Mouse (Mus musculus) heart, embryonic 16.5 days (tissue): Measurements from ENCODE around the gene Tiam1. TPM values are rescaled to one million over a fixed set of nuclear protein-coding genes. Genes with fewer than 3 reads are reported as not detected.

Experiments
- ATAC-seq: fragments of 200-750 bp; cut with Nextera tagmentation; replicated peaks from 2 replicates; pipeline ENCODE4 v1.8.0; 2017; ENCODE audit warnings: moderate number of reproducible peaks; ENCODE audit not compliant: insufficient read depth, low FRiP score; ENCODE audit errors: extremely low read depth
- H3K27ac ChIP-seq: fragments of 300-500 bp; sonication (generic); 2 replicates; pipeline ENCODE4 v1.5.1; 2014; ENCODE audit warnings: mild to moderate bottlenecking, low read length, control low read depth, moderate library complexity
- H3K27me3 ChIP-seq: fragments of 300-500 bp; sonication (generic); 2 replicates; pipeline ENCODE4 v1.6.1; 2014; ENCODE audit warnings: low read length, mixed read lengths; ENCODE audit not compliant: control insufficient read depth, insufficient read depth
- H3K36me3 ChIP-seq: fragments of 300-500 bp; sonication (generic); 2 replicates; pipeline ENCODE4 v1.6.1; 2014; ENCODE audit not compliant: control insufficient read depth, insufficient read depth
- H3K4me1 ChIP-seq: fragments of 300-500 bp; sonication (generic); 2 replicates; pipeline ENCODE4 v1.6.1; 2014; ENCODE audit warnings: low read length, mixed read lengths; ENCODE audit not compliant: control insufficient read depth, insufficient read depth
- H3K4me2 ChIP-seq: fragments of 300-500 bp; sonication (generic); 2 replicates; pipeline ENCODE4 v1.6.1; 2014; ENCODE audit warnings: low read depth, mild to moderate bottlenecking, control low read depth, low read length
- H3K4me3 ChIP-seq: fragments of 300-500 bp; sonication (generic); 2 replicates; pipeline ENCODE4 v1.5.1; 2014; ENCODE audit warnings: mild to moderate bottlenecking, control low read depth, low read length
- H3K9ac ChIP-seq: fragments of 300-500 bp; sonication (generic); 2 replicates; pipeline ENCODE4 v1.6.1; 2014; ENCODE audit warnings: low read length, control low read depth
- H3K9me3 ChIP-seq: fragments of 300-500 bp; sonication (generic); replicated peaks from 2 replicates; pipeline ENCODE4 v1.6.1; 2016; ENCODE audit warnings: low read length; ENCODE audit not compliant: control insufficient read depth
- WGBS: fragments of 180-500 bp; shearing (Covaris S2); extraction: QIAGEN DNeasy Blood & Tissue Kit; methylation state at CpG from one replicate; pipeline ENCODE4 v1.1.7; 2014; 5-methylcytosine and 5-hydroxymethylcytosine counted together
- polyA plus RNA-seq: library from polyadenylated mRNA; unstranded; fragments of >200 nt; fragmentation: Nextera tagmentation; extraction: Ambion mirVana; gene quantifications from 2 replicates; pipeline ENCODE4 v1.2.1, GENCODE M21; 2015

The Tiam1 gene
- polyA plus RNA-seq, 1 experiment from 2014 or later, result 9.4 TPM

DNA sequence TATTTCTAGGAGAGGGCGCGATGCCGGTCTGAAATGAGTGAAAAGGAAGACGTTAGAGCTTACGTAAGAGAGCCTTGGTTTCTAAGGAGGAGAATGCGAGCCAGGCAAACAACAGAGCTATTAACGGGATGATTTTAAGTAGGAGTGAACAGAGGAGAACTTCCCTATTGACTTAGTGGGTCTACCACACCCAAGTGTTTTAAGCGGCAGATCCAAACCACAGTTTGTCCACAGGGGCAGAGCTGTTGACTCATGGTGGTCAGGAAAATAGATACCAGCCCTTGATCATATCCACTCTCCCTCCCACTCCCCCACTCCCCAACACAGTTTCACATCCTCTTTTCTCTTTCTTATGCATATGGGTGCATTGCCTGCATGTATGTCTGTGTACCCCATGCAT lies 33.9 kb upstream of the Tiam1 start:
- no peaks in the 10 kb centered on the region for H3K27me3 ChIP-seq
- H3K27ac ChIP-seq, result no peak overlapping the region
- no peak for ATAC-seq
- no peaks in the 10 kb centered on the region for H3K9me3 ChIP-seq
- H3K4me2 ChIP-seq, result no peak overlapping the region
- WGBS, result 69% methylated on average over 8 of the region's 8 CpGs
- H3K36me3 ChIP-seq, result no peaks in the 10 kb centered on the region
- peaks cover 5% of the 10 kb centered on the region for H3K4me1 ChIP-seq
- no peak overlapping the region for H3K4me3 ChIP-seq
- no peak overlapping the region for H3K9ac ChIP-seq

DNA sequence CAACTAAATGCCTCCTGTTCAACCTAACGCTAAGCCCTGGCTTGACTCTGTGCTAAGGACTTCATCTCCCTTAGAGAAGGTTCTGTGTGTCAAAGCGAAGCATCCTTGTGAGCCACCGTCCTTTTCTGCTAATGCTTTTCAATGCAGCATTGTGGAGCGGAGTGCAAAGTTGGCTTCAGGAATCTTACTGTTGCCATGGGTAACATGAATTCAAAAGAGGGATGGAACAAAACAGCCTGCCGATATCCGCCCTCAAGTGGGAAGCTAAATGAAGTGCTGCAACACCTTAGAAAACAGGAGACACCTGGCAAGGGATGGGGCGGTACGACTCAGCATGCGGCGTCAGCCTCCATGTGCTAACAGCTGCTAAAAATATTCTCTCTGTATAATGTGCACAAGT lies 32.9 kb upstream of the Tiam1 start:
- WGBS, result 34% methylated on average over 10 of the region's 10 CpGs
- Histone ChIP-seq H3K4me3 (no peak overlapping the region), H3K9ac (no peak overlapping the region), H3K9me3 (no peaks in the 10 kb centered on the region), H3K27ac (no peak overlapping the region), H3K4me2 (no peak overlapping the region), H3K4me1 (peaks cover 5% of the 10 kb centered on the region), H3K36me3 (no peaks in the 10 kb centered on the region), H3K27me3 (no peaks in the 10 kb centered on the region)
- peak; percentile 46; the same call in 1 of the 2 replicates for ATAC-seq

DNA sequence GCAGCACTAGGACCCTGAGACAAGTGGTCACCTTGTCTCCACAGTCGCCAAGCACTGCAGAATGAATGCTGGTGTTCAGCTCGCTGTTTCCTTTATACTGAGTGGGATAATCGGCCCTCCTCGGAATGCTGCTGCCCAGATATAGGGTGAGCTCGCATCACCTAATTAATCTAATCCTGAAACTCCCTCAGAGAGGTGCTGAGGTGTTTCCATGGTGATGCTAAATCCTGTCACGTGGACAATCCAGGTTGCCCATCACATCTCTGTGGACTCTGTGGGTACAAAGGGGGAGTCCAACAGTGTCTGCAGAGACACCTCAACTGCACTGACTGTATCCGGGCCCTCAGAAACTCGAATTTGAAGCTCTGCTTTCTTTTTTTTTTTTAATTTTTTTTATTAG lies 27.8 kb upstream of the Tiam1 start:
- WGBS, result 71% methylated on average over 8 of the region's 8 CpGs
- H3K27me3 ChIP-seq, result no peaks in the 10 kb centered on the region; the same call in 1 of the 2 replicates
- H3K4me1 ChIP-seq, result peaks cover 2% of the 10 kb centered on the region; the same call in 1 of the 2 replicates
- no peak overlapping the region for H3K9ac ChIP-seq
- no peak overlapping the region for H3K27ac ChIP-seq
- no peak overlapping the region for H3K4me3 ChIP-seq
- H3K36me3 ChIP-seq, result no peaks in the 10 kb centered on the region
- no peaks in the 10 kb centered on the region for H3K9me3 ChIP-seq
- H3K4me2 ChIP-seq, result no peak overlapping the region
- ATAC-seq, result no peak

DNA sequence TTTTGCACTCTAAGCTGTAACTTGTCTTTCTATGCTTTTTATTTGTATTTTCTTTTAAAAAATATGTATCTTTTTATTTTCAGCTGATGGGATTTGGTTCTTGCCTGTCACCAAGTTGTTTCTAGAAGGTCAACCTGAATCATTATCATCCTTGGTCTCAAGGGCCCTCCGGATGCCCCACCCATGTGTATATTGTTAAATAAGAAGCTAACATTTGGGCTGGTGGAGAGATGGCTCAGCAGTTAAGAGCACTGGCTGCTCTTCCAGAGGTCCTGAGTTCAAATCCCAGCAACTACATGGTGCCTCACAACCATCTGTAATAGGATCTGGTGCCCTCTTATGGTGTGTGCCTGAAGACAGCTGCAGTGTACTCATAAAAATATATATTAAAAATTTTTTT lies 27.1 kb upstream of the Tiam1 start:
- Histone ChIP-seq H3K27ac (no peak overlapping the region), H3K4me3 (no peak overlapping the region), H3K4me1 (peaks cover 2% of the 10 kb centered on the region; the same call in 1 of the 2 replicates), H3K36me3 (no peaks in the 10 kb centered on the region), H3K4me2 (no peak overlapping the region), H3K27me3 (no peaks in the 10 kb centered on the region; the same call in 1 of the 2 replicates), H3K9ac (no peak overlapping the region), H3K9me3 (no peaks in the 10 kb centered on the region)
- ATAC-seq, result no peak
- 97% methylated on average over 1 of the region's 1 CpGs for WGBS

DNA sequence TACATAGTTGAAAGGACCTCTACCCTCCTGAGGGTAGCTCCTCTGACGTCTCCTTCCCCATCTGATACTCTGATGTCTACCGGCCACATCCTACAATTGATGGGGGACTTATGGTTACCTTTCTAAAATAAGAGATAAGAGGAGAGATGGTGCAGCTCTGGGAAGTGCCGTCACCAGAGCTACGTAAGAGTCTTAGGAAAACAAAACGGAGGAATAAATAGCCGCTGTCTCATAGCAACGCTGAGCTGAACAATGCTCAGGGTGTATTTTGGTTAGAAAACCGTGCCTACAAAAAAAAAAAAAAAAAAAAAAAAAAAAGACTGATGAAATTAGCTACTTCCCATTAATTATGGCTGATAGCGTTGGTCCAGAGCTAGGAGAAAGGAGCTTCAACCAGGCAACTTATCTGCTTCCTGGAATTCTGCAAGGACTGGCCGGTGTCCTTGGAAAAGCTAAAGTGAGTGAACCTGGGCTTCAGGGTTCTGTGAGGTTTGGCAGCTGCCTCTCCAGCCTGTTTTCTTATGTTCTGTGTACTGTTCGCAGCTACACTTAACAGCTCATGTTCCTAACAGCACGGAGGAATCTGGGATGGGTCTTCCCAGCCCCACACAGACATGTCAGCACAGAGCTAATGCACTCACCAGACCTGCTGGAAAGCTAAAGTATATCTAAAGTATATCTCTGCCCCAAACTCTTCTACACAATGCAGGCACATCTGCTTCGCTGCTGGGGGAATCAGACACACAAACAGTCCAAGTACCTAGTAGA lies 26.5 kb upstream of the Tiam1 start:
- H3K4me3 ChIP-seq, result no peak overlapping the region
- no peaks in the 10 kb centered on the region for H3K9me3 ChIP-seq
- WGBS, result 34% methylated on average over 13 of the region's 13 CpGs
- no peaks in the 10 kb centered on the region; the same call in 1 of the 2 replicates for H3K27me3 ChIP-seq
- H3K36me3 ChIP-seq, result no peaks in the 10 kb centered on the region
- peaks cover 2% of the 10 kb centered on the region; the same call in 1 of the 2 replicates for H3K4me1 ChIP-seq
- H3K9ac ChIP-seq, result no peak overlapping the region
- ATAC-seq, result no peak; the same call in 1 of the 2 replicates
- no peak overlapping the region for H3K4me2 ChIP-seq
- no peak overlapping the region for H3K27ac ChIP-seq

DNA sequence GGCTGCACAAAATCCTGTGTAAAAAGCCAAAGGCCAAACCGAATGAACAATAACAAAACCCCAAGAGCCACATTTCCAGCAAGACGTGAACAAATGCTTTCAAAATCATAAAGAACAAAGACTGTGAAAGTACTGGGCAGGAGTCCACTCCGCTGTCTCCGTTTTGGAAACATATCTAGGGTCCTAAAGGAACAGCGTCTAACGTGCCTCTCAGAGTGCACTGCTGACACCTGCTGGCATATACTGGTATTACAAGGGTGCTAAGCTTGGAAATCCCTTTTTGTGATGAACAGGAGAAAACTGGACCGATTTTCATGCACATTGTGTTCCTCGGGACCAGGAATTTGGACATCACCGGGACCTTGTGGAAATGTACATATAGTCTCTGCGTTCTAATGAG lies 24.1 kb upstream of the Tiam1 start:
- no peak for ATAC-seq
- 30% methylated on average over 10 of the region's 10 CpGs for WGBS
- Histone ChIP-seq H3K4me3 (no peak overlapping the region), H3K27me3 (no peaks in the 10 kb centered on the region; the same call in 1 of the 2 replicates), H3K4me1 (peaks cover 2% of the 10 kb centered on the region; the same call in 1 of the 2 replicates), H3K9me3 (no peaks in the 10 kb centered on the region), H3K9ac (no peak overlapping the region), H3K4me2 (no peak overlapping the region), H3K27ac (no peak overlapping the region), H3K36me3 (no peaks in the 10 kb centered on the region)

DNA sequence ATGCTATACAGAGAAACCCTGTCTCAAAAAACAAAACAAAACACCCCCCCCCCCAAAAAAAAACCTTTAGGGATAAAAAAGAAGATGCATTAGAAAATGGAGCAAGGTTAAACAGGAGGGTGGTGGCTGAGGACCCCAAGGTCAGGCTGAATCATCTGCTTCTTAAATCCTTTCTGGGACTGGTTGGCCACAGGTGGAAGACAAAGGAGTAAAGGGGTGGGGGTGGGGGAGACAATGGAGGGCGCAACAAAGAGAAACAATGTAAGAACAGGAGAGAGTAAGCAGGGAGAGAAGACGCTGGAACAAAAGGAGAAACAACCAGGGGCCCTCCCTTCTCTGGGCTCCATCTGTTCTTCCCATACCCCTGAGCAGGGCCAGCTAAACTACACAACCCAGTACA lies 21.9 kb upstream of the Tiam1 start:
- Histone ChIP-seq H3K27ac (no peak overlapping the region), H3K36me3 (no peaks in the 10 kb centered on the region), H3K4me1 (peaks cover 2% of the 10 kb centered on the region; the same call in 1 of the 2 replicates), H3K9ac (no peak overlapping the region), H3K4me2 (no peak overlapping the region), H3K9me3 (no peaks in the 10 kb centered on the region), H3K27me3 (no peaks in the 10 kb centered on the region; the same call in 1 of the 2 replicates), H3K4me3 (no peak overlapping the region)
- ATAC-seq, result no peak
- WGBS, result 81% methylated on average over 2 of the region's 2 CpGs

DNA sequence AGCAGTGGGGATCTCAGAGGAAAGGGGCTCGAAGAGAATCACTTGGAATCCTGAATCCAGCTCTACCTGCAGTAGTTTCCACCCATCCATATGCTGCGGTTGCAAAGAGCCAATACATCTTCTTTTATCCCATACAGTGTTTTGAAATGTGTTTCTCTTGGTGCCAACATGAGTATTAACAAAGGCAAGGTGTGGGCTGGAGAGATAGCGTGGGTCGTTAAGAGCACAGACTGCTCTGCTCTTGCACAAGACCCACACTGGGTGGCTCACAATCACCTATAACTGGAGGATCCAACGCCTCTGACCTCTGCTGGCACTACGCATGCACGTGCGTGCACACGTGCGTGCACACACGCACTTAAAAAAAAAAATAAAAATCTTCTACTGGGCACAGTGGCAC lies 21.4 kb upstream of the Tiam1 start:
- H3K9me3 ChIP-seq, result no peaks in the 10 kb centered on the region
- H3K36me3 ChIP-seq, result no peaks in the 10 kb centered on the region
- H3K9ac ChIP-seq, result no peak overlapping the region
- WGBS, result 81% methylated on average over 11 of the region's 11 CpGs
- no peak overlapping the region for H3K4me2 ChIP-seq
- no peaks in the 10 kb centered on the region; the same call in 1 of the 2 replicates for H3K27me3 ChIP-seq
- H3K4me1 ChIP-seq, result no peaks in the 10 kb centered on the region; the same call in 1 of the 2 replicates
- ATAC-seq, result no peak
- H3K27ac ChIP-seq, result no peak overlapping the region
- H3K4me3 ChIP-seq, result no peak overlapping the region

DNA sequence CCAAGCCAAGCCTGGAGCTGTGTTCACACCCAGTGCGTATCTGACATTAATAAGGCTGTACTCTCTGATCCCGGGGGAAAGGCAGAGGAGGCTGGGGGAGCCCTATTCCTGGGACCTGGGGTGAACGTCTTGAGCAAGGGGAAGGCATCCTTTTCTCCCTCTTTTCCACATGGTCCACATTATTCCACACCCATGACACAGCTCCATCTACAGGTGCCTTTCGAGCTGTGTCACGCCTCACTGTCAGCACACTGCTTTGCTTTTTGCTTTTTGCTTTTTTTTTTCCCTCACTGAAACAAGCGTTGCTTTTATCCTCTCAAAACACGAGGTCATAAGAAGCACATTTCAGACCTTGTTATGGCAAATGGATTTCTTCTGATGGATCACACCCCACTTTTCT lies 11.5 kb upstream of the Tiam1 start:
- H3K27ac ChIP-seq, result no peak overlapping the region
- no peak overlapping the region for H3K9ac ChIP-seq
- 49% methylated on average over 7 of the region's 7 CpGs for WGBS
- no peak for ATAC-seq
- 0 out of 2 replicates have a peak, but pooled peaks cover 4% of the 10 kb centered on the region for H3K27me3 ChIP-seq
- H3K4me3 ChIP-seq, result no peak overlapping the region
- 0 out of 2 replicates have a peak, but pooled peaks cover 2% of the 10 kb centered on the region for H3K9me3 ChIP-seq
- no peaks in the 10 kb centered on the region for H3K36me3 ChIP-seq
- H3K4me2 ChIP-seq, result no peak overlapping the region
- H3K4me1 ChIP-seq, result peaks cover 5% of the 10 kb centered on the region
